Mouse (Mus musculus): ENCODE data around the gene Golph3l. TPM values are rescaled to one million over a fixed set of nuclear protein-coding genes. Genes with fewer than 3 reads are reported as not detected.
A peak's percentile ranks its signal among the peaks of the same experiment; 100 is the strongest.

The Golph3l gene
- polyA plus RNA-seq, 1 experiment from 2014 or later: 41.8 TPM

DNA sequence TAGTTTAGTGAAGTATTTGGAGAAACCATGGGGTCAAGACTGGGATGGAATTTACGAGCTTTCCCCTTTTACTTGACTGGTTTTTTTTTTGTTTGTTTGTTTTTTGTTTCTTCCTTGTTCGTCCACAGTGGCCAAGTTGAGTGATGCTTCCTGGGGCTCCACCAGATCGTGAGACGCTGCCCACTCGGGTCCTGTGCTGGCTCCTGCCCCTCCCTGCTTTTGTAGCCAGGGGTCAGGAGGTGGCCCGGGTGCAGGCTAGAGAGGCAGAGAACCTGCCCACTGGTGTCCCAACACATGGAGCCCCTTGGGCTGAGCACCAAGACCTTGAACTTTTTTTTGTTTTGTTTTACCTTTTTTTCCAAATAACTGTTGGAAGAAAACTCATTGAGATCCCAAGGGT, 42.6 kb downstream of the Golph3l start:
- 92% methylated on average over 6 of the region's 6 CpGs for WGBS
- DNase-seq (ENCODE audit: low spot score, missing footprints): no peak
- H3K4me1 ChIP-seq (ENCODE audit: control insufficient read depth, insufficient read depth, low read length): peaks cover under 1% of the 10 kb centered on the region; the same call in 1 of the 2 replicates
- ATAC-seq (ENCODE audit: low FRiP score): no peak
- no peaks in the 10 kb centered on the region for H3K9me3 ChIP-seq (ENCODE audit: control insufficient read depth, low read length)
- H3K4me2 ChIP-seq: no peak overlapping the region
- H3K4me3 ChIP-seq (ENCODE audit: low read depth, low read length): no peak overlapping the region
- no peaks in the 10 kb centered on the region for H3K27me3 ChIP-seq (ENCODE audit: control insufficient read depth, insufficient read depth, low read length)
- no peak overlapping the region for H3K9ac ChIP-seq (ENCODE audit: low read length)
- H3K36me3 ChIP-seq (ENCODE audit: control insufficient read depth, insufficient read depth, low read length): peaks cover 26% of the 10 kb centered on the region; the same call in 1 of the 2 replicates
- H3K27ac ChIP-seq (ENCODE audit: low read depth, low read length): no peak overlapping the region

DNA sequence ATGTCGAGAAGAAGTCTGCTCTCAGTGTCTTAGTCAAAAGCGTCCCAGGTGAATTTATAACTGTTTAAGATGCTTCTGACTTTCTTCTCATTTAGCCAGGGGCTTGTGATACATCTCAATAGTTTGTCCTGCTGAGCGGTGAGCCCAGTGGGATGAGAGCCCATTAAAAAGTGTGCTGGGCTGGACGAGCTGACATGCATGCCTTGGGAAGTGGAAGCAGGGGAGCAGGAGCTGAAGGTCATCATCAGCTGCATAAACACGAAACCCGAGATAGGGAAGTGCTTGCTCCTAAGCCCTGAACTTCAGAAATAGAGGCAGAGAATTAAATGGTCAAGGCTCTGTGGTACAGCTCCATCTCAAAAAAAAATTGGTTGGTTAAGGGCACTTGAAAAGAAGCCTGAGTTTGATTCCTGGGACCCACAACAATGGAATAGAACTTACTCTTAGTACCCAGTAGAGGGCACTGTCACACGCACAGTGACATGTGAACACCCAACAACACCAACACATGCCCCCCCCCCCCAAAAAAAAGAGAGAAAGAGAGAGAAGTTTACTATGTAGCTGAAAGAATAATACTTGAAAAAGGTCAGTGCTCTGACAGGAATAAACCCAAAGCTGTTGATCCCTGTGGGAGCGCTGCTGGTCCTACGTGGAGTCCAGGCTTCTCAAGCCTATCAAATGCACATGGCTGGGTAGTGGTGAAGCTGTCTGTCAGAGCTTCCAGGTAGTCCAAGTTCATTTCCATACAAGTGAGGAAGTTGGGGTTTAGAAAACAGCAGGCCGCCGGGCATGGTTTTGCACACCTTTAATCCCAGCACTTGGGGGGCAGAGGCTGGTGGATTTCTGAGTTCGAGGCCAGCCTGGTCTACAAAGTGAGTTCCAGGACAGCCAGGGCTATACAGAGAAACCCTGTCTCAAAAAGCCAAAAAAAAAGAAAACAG, 44.2 kb downstream of the Golph3l start:
- H3K9me3 ChIP-seq (ENCODE audit: control insufficient read depth, low read length): no peaks in the 10 kb centered on the region
- peak; percentile 83 for DNase-seq (ENCODE audit: low spot score, missing footprints)
- ATAC-seq (ENCODE audit: low FRiP score): no peak
- H3K4me3 ChIP-seq (ENCODE audit: low read depth, low read length): no peak overlapping the region
- WGBS: 84% methylated on average over 12 of the region's 12 CpGs
- no peak overlapping the region for H3K9ac ChIP-seq (ENCODE audit: low read length)
- H3K4me2 ChIP-seq: no peak overlapping the region
- peaks cover 19% of the 10 kb centered on the region; the same call in 1 of the 2 replicates for H3K36me3 ChIP-seq (ENCODE audit: control insufficient read depth, insufficient read depth, low read length)
- no peak overlapping the region for H3K27ac ChIP-seq (ENCODE audit: low read depth, low read length)
- H3K4me1 ChIP-seq (ENCODE audit: control insufficient read depth, insufficient read depth, low read length): no peaks in the 10 kb centered on the region
- H3K27me3 ChIP-seq (ENCODE audit: control insufficient read depth, insufficient read depth, low read length): no peaks in the 10 kb centered on the region

DNA sequence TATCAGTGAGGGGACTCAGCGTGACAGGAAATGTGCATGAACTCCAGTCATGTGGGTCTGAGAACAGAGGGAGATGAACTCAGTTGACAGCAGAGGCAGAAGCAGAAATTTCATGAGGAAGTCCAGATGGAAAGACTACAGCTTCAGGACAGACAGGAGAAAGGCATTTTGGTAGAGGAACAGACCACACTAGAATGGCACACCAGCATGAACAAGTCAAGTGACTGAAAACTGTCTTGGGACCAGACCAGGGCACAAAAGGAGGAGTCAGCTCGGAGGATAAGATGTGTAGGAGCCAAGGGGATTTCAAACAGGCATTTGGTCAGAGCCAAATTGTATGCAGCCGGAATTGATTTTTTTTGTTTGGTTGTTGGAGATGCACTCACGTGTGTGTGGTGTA, 46.9 kb downstream of the Golph3l start:
- no peak for DNase-seq (ENCODE audit: low spot score, missing footprints)
- ATAC-seq (ENCODE audit: low FRiP score): no peak
- Histone ChIP-seq H3K27ac (ENCODE audit: low read depth, low read length) (no peak overlapping the region), H3K36me3 (ENCODE audit: control insufficient read depth, insufficient read depth, low read length) (peaks cover 13% of the 10 kb centered on the region; the same call in 1 of the 2 replicates), H3K4me1 (ENCODE audit: control insufficient read depth, insufficient read depth, low read length) (no peaks in the 10 kb centered on the region), H3K4me3 (ENCODE audit: low read depth, low read length) (no peak overlapping the region), H3K27me3 (ENCODE audit: control insufficient read depth, insufficient read depth, low read length) (no peaks in the 10 kb centered on the region), H3K4me2 (no peak overlapping the region), H3K9ac (ENCODE audit: low read length) (no peak overlapping the region), H3K9me3 (ENCODE audit: control insufficient read depth, low read length) (no peaks in the 10 kb centered on the region)
- 76% methylated on average over 4 of the region's 4 CpGs for WGBS

DNA sequence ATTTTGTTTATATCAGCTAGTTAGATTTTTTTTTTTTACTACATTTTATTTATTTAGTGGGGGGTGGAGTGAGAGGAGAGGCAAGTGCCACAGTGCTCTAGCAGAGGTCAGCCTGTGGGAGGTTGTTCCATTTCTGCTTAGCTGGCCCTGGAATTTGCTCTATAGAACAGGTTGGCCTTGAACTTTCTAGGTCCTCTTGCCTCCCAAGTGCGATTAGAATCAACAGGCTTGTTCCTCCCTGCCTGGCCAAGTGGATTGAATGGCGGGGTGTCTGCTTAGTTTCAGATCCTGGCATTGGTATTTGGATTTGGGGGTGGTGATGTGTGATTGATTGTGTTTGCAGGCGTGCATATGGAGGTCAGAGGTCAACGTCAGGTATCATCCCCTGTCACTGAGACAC, 47.3 kb downstream of the Golph3l start:
- H3K4me1 ChIP-seq (ENCODE audit: control insufficient read depth, insufficient read depth, low read length): no peaks in the 10 kb centered on the region
- no peaks in the 10 kb centered on the region for H3K27me3 ChIP-seq (ENCODE audit: control insufficient read depth, insufficient read depth, low read length)
- 93% methylated on average over 4 of the region's 4 CpGs for WGBS
- DNase-seq (ENCODE audit: low spot score, missing footprints): no peak
- no peak for ATAC-seq (ENCODE audit: low FRiP score)
- no peak overlapping the region for H3K4me2 ChIP-seq
- H3K27ac ChIP-seq (ENCODE audit: low read depth, low read length): no peak overlapping the region
- no peak overlapping the region for H3K4me3 ChIP-seq (ENCODE audit: low read depth, low read length)
- H3K9ac ChIP-seq (ENCODE audit: low read length): no peak overlapping the region
- H3K9me3 ChIP-seq (ENCODE audit: control insufficient read depth, low read length): no peaks in the 10 kb centered on the region
- peaks cover 10% of the 10 kb centered on the region; the same call in 1 of the 2 replicates for H3K36me3 ChIP-seq (ENCODE audit: control insufficient read depth, insufficient read depth, low read length)

DNA sequence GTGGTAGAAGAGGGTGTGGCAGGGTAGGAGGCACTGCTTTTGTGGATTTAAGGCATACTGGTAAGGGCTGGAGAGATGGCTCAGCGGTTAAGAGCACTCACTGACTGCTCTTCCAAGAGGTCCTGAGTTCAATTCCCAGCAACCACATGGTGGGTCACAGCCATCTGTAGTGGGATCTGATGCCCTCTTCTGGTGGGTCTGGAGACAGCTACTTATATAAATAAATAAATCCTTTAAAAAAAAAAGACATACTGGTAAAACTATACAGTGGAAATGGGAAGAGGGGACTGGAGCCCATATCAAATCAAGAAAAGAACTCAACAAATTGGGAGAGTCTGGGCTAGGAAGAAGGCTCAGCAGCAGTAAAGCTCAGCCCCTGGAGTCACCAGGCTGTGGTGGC, 51.0 kb downstream of the Golph3l start:
- no peaks in the 10 kb centered on the region for H3K4me1 ChIP-seq (ENCODE audit: control insufficient read depth, insufficient read depth, low read length)
- ATAC-seq (ENCODE audit: low FRiP score): no peak
- no peak overlapping the region for H3K27ac ChIP-seq (ENCODE audit: low read depth, low read length)
- 95% methylated on average over 1 of the region's 1 CpGs for WGBS
- no peaks in the 10 kb centered on the region for H3K9me3 ChIP-seq (ENCODE audit: control insufficient read depth, low read length)
- H3K36me3 ChIP-seq (ENCODE audit: control insufficient read depth, insufficient read depth, low read length): peaks cover 3% of the 10 kb centered on the region; the same call in 1 of the 2 replicates
- H3K4me2 ChIP-seq: no peak overlapping the region
- no peak for DNase-seq (ENCODE audit: low spot score, missing footprints)
- H3K9ac ChIP-seq (ENCODE audit: low read length): no peak overlapping the region
- H3K4me3 ChIP-seq (ENCODE audit: low read depth, low read length): no peak overlapping the region
- no peaks in the 10 kb centered on the region for H3K27me3 ChIP-seq (ENCODE audit: control insufficient read depth, insufficient read depth, low read length)

DNA sequence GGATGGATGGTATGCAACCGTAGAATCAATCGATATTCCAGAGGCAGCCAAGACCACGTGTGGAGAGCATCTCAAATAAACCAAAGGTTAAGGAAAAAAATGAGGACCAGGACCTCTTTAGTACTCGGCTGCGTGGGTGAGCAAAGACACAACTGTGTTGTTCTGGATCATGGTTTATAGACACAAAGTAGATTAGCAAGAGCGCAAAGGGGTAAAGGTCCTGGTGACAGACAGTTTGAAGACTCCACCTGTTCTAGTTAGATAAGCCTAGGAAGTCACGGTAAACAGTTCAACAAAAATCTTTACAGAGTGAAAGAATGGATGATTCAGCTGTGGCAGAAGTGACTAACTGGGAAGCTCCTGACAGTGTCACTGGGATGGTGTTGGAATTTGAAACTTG, 54.4 kb downstream of the Golph3l start:
- Histone ChIP-seq H3K4me3 (ENCODE audit: low read depth, low read length) (no peak overlapping the region), H3K27ac (ENCODE audit: low read depth, low read length) (no peak overlapping the region), H3K4me1 (ENCODE audit: control insufficient read depth, insufficient read depth, low read length) (no peaks in the 10 kb centered on the region), H3K4me2 (no peak overlapping the region), H3K27me3 (ENCODE audit: control insufficient read depth, insufficient read depth, low read length) (no peaks in the 10 kb centered on the region), H3K9me3 (ENCODE audit: control insufficient read depth, low read length) (no peaks in the 10 kb centered on the region), H3K36me3 (ENCODE audit: control insufficient read depth, insufficient read depth, low read length) (no peaks in the 10 kb centered on the region), H3K9ac (ENCODE audit: low read length) (no peak overlapping the region)
- DNase-seq (ENCODE audit: low spot score, missing footprints): no peak
- no peak for ATAC-seq (ENCODE audit: low FRiP score)
- 92% methylated on average over 7 of the region's 7 CpGs for WGBS

DNA sequence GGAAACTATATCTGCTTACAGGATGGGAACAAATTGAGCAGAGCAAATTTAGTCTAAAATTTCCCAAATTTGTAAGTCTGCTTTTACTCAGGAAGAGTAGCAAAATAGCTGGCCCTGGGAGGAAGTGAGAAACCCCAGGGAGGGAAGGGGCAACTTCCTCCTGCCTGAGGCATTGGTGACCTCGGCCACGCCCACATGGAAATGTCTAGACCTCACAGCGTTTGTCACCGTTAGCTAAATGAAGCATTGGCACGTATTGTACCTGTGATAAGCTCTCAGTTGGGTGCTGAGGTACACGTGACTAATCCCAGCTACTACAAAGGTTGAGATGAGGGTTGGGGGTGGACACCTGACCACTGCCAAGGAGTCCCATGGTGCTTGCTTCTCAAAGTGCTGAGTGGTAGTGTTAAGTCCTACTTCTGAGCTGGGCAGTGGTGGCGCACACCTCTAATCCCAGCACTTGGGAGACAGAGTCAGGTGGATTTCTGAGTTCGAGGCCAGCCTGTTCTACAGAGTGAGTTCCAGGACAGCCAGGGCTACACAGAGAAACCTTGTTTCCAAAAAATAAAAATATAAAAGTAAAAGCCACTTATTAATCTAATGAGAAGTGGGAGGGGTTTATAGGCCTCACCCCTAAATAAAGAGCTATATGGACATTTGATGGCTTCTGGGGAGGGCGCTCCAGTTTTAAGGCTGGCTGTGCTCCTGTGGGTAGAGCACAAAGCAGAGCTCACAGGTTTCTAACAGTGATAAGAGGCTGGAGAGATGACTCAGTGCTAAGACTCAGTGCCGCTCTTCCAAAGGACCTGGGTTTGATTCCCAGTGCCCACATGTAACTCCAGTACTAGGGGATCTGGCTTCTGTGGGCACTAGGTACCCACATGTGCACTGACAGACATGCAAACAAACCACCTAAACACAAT, 56.8 kb downstream of the Golph3l start:
- Histone ChIP-seq H3K4me1 (ENCODE audit: control insufficient read depth, insufficient read depth, low read length) (no peaks in the 10 kb centered on the region), H3K36me3 (ENCODE audit: control insufficient read depth, insufficient read depth, low read length) (no peaks in the 10 kb centered on the region), H3K4me2 (no peak overlapping the region), H3K27ac (ENCODE audit: low read depth, low read length) (no peak overlapping the region), H3K27me3 (ENCODE audit: control insufficient read depth, insufficient read depth, low read length) (no peaks in the 10 kb centered on the region), H3K9ac (ENCODE audit: low read length) (no peak overlapping the region), H3K9me3 (ENCODE audit: control insufficient read depth, low read length) (no peaks in the 10 kb centered on the region), H3K4me3 (ENCODE audit: low read depth, low read length) (no peak overlapping the region)
- WGBS: 67% methylated on average over 10 of the region's 10 CpGs
- ATAC-seq (ENCODE audit: low FRiP score) (no peak), DNase-seq (ENCODE audit: low spot score, missing footprints) (no peak)

DNA sequence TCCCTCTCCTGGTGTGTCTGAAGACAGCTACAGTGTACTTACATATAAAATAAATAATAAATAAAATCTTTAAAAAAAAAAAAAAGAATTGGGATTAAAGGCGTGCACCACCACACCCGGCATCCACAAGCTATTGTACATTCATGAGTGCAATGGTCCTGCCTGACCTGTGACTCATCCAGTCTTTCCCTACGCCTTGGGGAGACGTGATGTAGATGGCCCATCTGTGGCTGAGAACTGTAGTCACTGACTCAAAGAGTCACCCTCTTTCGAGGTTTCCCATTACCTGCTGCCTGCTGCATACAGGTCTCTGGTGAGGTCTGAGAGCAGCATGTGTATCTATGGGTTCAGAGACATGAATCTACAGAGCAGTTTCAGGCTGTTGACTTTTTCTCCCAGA, 59.3 kb downstream of the Golph3l start:
- Histone ChIP-seq H3K4me2 (no peak overlapping the region), H3K9ac (ENCODE audit: low read length) (no peak overlapping the region), H3K27ac (ENCODE audit: low read depth, low read length) (no peak overlapping the region), H3K4me1 (ENCODE audit: control insufficient read depth, insufficient read depth, low read length) (no peaks in the 10 kb centered on the region), H3K36me3 (ENCODE audit: control insufficient read depth, insufficient read depth, low read length) (no peaks in the 10 kb centered on the region), H3K4me3 (ENCODE audit: low read depth, low read length) (no peak overlapping the region), H3K27me3 (ENCODE audit: control insufficient read depth, insufficient read depth, low read length) (no peaks in the 10 kb centered on the region), H3K9me3 (ENCODE audit: control insufficient read depth, low read length) (no peaks in the 10 kb centered on the region)
- ATAC-seq (ENCODE audit: low FRiP score) (no peak), DNase-seq (ENCODE audit: low spot score, missing footprints) (no peak)
- 93% methylated on average over 5 of the region's 5 CpGs for WGBS

All from midbrain, embryonic 11.5 days (tissue).